In the genomic region with DNA sequence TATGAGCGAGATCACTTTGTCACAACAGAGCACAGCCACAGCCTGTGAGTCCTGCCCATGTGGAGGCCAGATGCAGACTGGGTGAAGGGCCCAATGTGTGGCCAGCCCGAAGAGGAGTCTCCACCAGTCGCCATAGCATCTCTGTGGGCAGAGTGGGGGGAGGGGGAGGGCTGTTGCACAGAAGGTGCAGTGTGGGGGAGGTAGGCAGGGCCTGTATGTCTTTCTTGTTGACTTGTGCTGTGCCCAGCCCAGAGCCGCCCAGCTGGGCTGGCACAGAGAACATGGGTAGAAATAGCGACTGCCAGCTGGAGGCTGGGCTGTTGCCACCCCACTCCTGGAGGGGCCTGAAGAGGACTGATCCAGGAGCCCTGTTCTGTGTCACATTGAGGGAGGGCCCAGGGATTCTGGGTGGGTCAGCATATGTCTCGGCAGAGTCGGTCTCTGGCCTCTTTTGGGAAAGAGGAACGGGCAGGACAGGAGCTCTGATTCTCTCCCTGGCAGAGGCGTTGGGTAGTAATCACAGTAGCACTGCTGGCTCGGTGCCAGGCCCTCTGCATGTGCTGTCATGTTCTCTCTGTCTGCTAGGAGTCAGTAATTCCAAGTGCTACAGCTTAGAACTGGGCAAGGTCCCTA, we compare ENCODE assay signal across 8 mouse cellular contexts. TPM values are rescaled to one million over a fixed set of nuclear protein-coding genes. Genes with fewer than 3 reads are reported as not detected.
DNase-seq lines count a peak whose midpoint lies in the region; ATAC-seq and TF ChIP-seq lines count a peak whose summit lies in the region.

No protein-coding gene starts in this region.

- no peak overlapping the region for H3K4me3 ChIP-seq in forebrain, embryonic 10.5 days
- no peak overlapping the region for H3K4me3 ChIP-seq in forebrain, embryonic 11.5 days (ENCODE audit: low read depth, low read length)
- no peak overlapping the region for H3K4me3 ChIP-seq in embryonic facial prominence, embryonic 14.5 days (ENCODE audit: low read depth, low read length)
- H3K4me3 ChIP-seq in kidney, adult 2 months (ENCODE audit: insufficient read depth, low read depth, low read length), result no peak overlapping the region
- no peak overlapping the region for H3K4me3 ChIP-seq in limb, embryonic 10.5 days
- H3K4me3 ChIP-seq in neural tube, embryonic 14.5 days (ENCODE audit: low read depth, low read length), result no peak overlapping the region

- peak overlapping the region; percentile 3 for H3K27ac ChIP-seq in forebrain, embryonic 10.5 days
- H3K27ac ChIP-seq in forebrain, embryonic 11.5 days (ENCODE audit: low read depth, low read length), result no peak overlapping the region
- H3K27ac ChIP-seq in embryonic facial prominence, embryonic 14.5 days (replicated peaks; ENCODE audit: low read depth, low read length), result peak overlapping the region; percentile 76
- H3K27ac ChIP-seq in kidney, adult 2 months (ENCODE audit: insufficient read depth, low read depth, low read length), result no peak overlapping the region
- H3K27ac ChIP-seq in limb, embryonic 10.5 days, result peak overlapping the region; percentile 76
- H3K27ac ChIP-seq in neural tube, embryonic 14.5 days (ENCODE audit: low read depth, low read length), result peak overlapping the region; percentile 78

- TF ChIP-seq POLR2A in kidney, adult 2 months (IDR thresholded peaks at IDR 0.05; ENCODE audit: low read depth, low read length), result no peak

- no peak for DNase-seq in forebrain, embryonic 10.5 days (ENCODE audit: extremely low spot score, low spot score)
- DNase-seq in forebrain, embryonic 11.5 days (ENCODE audit: low spot score), result no peak
- peak; percentile 92 for DNase-seq in embryonic facial prominence, embryonic 14.5 days (ENCODE audit: low spot score)
- DNase-seq in heart, adult 9 months (ENCODE audit: low spot score in 2 of 2), result peak; percentile 51 to 70
- DNase-seq in kidney, adult 2 months, result peak; percentile 70
- peak; percentile 58 for DNase-seq in limb, embryonic 10.5 days (ENCODE audit: low spot score)

- H3K36me3 ChIP-seq in forebrain, embryonic 10.5 days (replicated peaks), result peaks cover 16% of the 10 kb centered on the region
- no peaks in the 10 kb centered on the region for H3K36me3 ChIP-seq in forebrain, embryonic 11.5 days (ENCODE audit: control insufficient read depth, insufficient read depth, low read length)
- no peaks in the 10 kb centered on the region for H3K36me3 ChIP-seq in embryonic facial prominence, embryonic 14.5 days (ENCODE audit: control insufficient read depth, insufficient read depth, low read length)
- H3K36me3 ChIP-seq in kidney, adult 2 months (ENCODE audit: control insufficient read depth, insufficient read depth, low read length), result no peaks in the 10 kb centered on the region
- peaks cover 22% of the 10 kb centered on the region for H3K36me3 ChIP-seq in limb, embryonic 10.5 days
- no peaks in the 10 kb centered on the region for H3K36me3 ChIP-seq in neural tube, embryonic 14.5 days (ENCODE audit: control insufficient read depth, insufficient read depth, low read length)

- ATAC-seq in forebrain, embryonic 11.5 days (replicated peaks; ENCODE audit: low FRiP score), result no peak
- ATAC-seq in embryonic facial prominence, embryonic 14.5 days (ENCODE audit: low read depth), result peak; percentile 67
- peak; percentile 53 for ATAC-seq in neural tube, embryonic 14.5 days (ENCODE audit: low read depth)
- no peak for ATAC-seq in erythroid progenitor cell, adult 5-6 weeks (replicated peaks; ENCODE audit: low FRiP score, poor library complexity, severe bottlenecking)

- H3K4me2 ChIP-seq in forebrain, embryonic 11.5 days (ENCODE audit: low read depth, low read length, severe bottlenecking), result no peak overlapping the region
- peak overlapping the region; percentile 26 for H3K4me2 ChIP-seq in embryonic facial prominence, embryonic 14.5 days (ENCODE audit: low read depth, low read length)
- H3K4me2 ChIP-seq in neural tube, embryonic 14.5 days (ENCODE audit: low read depth, low read length), result 0 out of 2 replicates have a peak overlapping the region, but pooled peaks have one; percentile 1

- WGBS in forebrain, embryonic 10.5 days, result 69% methylated on average over 10 of the region's 10 CpGs
- WGBS in forebrain, embryonic 11.5 days, result 65% methylated on average over 10 of the region's 10 CpGs
- WGBS in embryonic facial prominence, embryonic 14.5 days, result 36% methylated on average over 9 of the region's 10 CpGs
- WGBS in kidney, adult 2 months, result 49% methylated on average over 10 of the region's 10 CpGs
- WGBS in limb, embryonic 10.5 days, result 59% methylated on average over 10 of the region's 10 CpGs
- WGBS in neural tube, embryonic 14.5 days, result 30% methylated on average over 10 of the region's 10 CpGs

- H3K4me1 ChIP-seq in forebrain, embryonic 10.5 days, result peaks cover 78% of the 10 kb centered on the region
- peaks cover 24% of the 10 kb centered on the region for H3K4me1 ChIP-seq in forebrain, embryonic 11.5 days (replicated peaks; ENCODE audit: control insufficient read depth, insufficient read depth, low read length)
- peaks cover 56% of the 10 kb centered on the region for H3K4me1 ChIP-seq in embryonic facial prominence, embryonic 14.5 days (ENCODE audit: control insufficient read depth, insufficient read depth, low read length)
- no peaks in the 10 kb centered on the region for H3K4me1 ChIP-seq in kidney, adult 2 months (ENCODE audit: control insufficient read depth, insufficient read depth, low read length)
- H3K4me1 ChIP-seq in limb, embryonic 10.5 days, result peaks cover 66% of the 10 kb centered on the region
- peaks cover 56% of the 10 kb centered on the region for H3K4me1 ChIP-seq in neural tube, embryonic 14.5 days (ENCODE audit: control insufficient read depth, insufficient read depth, low read length)

- TF ChIP-seq CTCF in kidney, adult 2 months (conservative IDR thresholded peaks at IDR 0.05; ENCODE audit: insufficient read depth, insufficient read length, low read depth, low read length), result no peak

- H3K27me3 ChIP-seq in forebrain, embryonic 10.5 days (ENCODE audit: poor library complexity, severe bottlenecking), result no peaks in the 10 kb centered on the region
- no peaks in the 10 kb centered on the region for H3K27me3 ChIP-seq in forebrain, embryonic 11.5 days (ENCODE audit: control insufficient read depth, insufficient read depth, low read length)
- no peaks in the 10 kb centered on the region for H3K27me3 ChIP-seq in embryonic facial prominence, embryonic 14.5 days (replicated peaks; ENCODE audit: control insufficient read depth, insufficient read depth, low read length)
- H3K27me3 ChIP-seq in kidney, adult 2 months (replicated peaks; ENCODE audit: control insufficient read depth, insufficient read depth, low read length), result no peaks in the 10 kb centered on the region
- no peaks in the 10 kb centered on the region for H3K27me3 ChIP-seq in limb, embryonic 10.5 days (ENCODE audit: low read depth, poor library complexity, severe bottlenecking)
- no peaks in the 10 kb centered on the region for H3K27me3 ChIP-seq in neural tube, embryonic 14.5 days (ENCODE audit: control insufficient read depth, insufficient read depth, low read length)

- H3K9ac ChIP-seq in forebrain, embryonic 11.5 days (ENCODE audit: low read length), result no peak overlapping the region; the same call in 1 of the 2 replicates
- no peak overlapping the region for H3K9ac ChIP-seq in embryonic facial prominence, embryonic 14.5 days (ENCODE audit: low read depth, low read length)
- no peak overlapping the region for H3K9ac ChIP-seq in neural tube, embryonic 14.5 days (replicated peaks; ENCODE audit: low read depth, low read length)

- no peaks in the 10 kb centered on the region for H3K9me3 ChIP-seq in forebrain, embryonic 10.5 days
- H3K9me3 ChIP-seq in forebrain, embryonic 11.5 days (ENCODE audit: control insufficient read depth, low read length), result no peaks in the 10 kb centered on the region
- H3K9me3 ChIP-seq in embryonic facial prominence, embryonic 14.5 days (ENCODE audit: control insufficient read depth, low read length), result no peaks in the 10 kb centered on the region
- H3K9me3 ChIP-seq in limb, embryonic 10.5 days (replicated peaks), result no peaks in the 10 kb centered on the region
- no peaks in the 10 kb centered on the region for H3K9me3 ChIP-seq in neural tube, embryonic 14.5 days (ENCODE audit: control insufficient read depth, low read length)

RNA-seq across cellular contexts. Expression of a gene that starts 18.2 kb away (rescaled TPM):
- polyA plus RNA-seq in forebrain, embryonic 10.5 days (2016; fragmentation: Nextera tagmentation; extraction: Ambion mirVana), result 43.3 and 47.8 TPM in 2 replicates
- 65.6 and 69.2 TPM in 2 replicates for polyA plus RNA-seq in forebrain, embryonic 11.5 days (2014; fragmentation: Nextera tagmentation; extraction: Ambion mirVana)
- polyA plus RNA-seq in embryonic facial prominence, embryonic 14.5 days (2014; fragmentation: Nextera tagmentation; extraction: Ambion mirVana), result 45.6 and 49.2 TPM in 2 replicates
- 3.5 and 3.9 TPM in 2 replicates for polyA plus RNA-seq in kidney, adult 2 months (2012; rRNA removed)
- 57.5 and 62.0 TPM in 2 replicates for polyA plus RNA-seq in limb, embryonic 10.5 days (2016; fragmentation: Nextera tagmentation; extraction: Ambion mirVana)
- polyA plus RNA-seq in neural tube, embryonic 14.5 days (2014; fragmentation: Nextera tagmentation; extraction: Ambion mirVana), result 201 and 209 TPM in 2 replicates
- not detected in 2 replicates for total RNA-seq in erythroid progenitor cell, adult 5-6 weeks (2015; ENCODE audit: low replicate concordance)
- total RNA-seq in erythroid progenitor cell, adult 5-6 weeks (2017; ENCODE audit: low replicate concordance), result 0.39 TPM in 1 of 2 replicates, not detected in the other

RNA-seq across cellular contexts. Expression of a gene that starts 50.4 kb away (rescaled TPM):
- polyA plus RNA-seq in forebrain, embryonic 10.5 days (2016; fragmentation: Nextera tagmentation; extraction: Ambion mirVana), result 0.22 TPM in 1 of 2 replicates, not detected in the other
- polyA plus RNA-seq in forebrain, embryonic 11.5 days (2014; fragmentation: Nextera tagmentation; extraction: Ambion mirVana), result 0.09 TPM in 1 of 2 replicates, not detected in the other
- polyA plus RNA-seq in embryonic facial prominence, embryonic 14.5 days (2014; fragmentation: Nextera tagmentation; extraction: Ambion mirVana), result 1.0 TPM in 2 replicates
- 14.3 and 16.4 TPM in 2 replicates for polyA plus RNA-seq in kidney, adult 2 months (2012; rRNA removed)
- polyA plus RNA-seq in limb, embryonic 10.5 days (2016; fragmentation: Nextera tagmentation; extraction: Ambion mirVana), result 0.19 TPM in 1 of 2 replicates, not detected in the other
- polyA plus RNA-seq in neural tube, embryonic 14.5 days (2014; fragmentation: Nextera tagmentation; extraction: Ambion mirVana), result 0.17 and 0.50 TPM in 2 replicates
- total RNA-seq in erythroid progenitor cell, adult 5-6 weeks (2015; ENCODE audit: low replicate concordance), result not detected in 2 replicates
- not detected in 2 replicates for total RNA-seq in erythroid progenitor cell, adult 5-6 weeks (2017; ENCODE audit: low replicate concordance)

Comparison
In these comparisons a context has a peak if more than half of its experiments do, and no peak if none do; other contexts are left out.
1. H3K27ac ChIP-seq: peak in forebrain, embryonic 10.5 days (single experiment), embryonic facial prominence, embryonic 14.5 days (single experiment), limb, embryonic 10.5 days (single experiment) and neural tube, embryonic 14.5 days (single experiment); none in forebrain, embryonic 11.5 days (single experiment) and kidney, adult 2 months (single experiment).
2. DNase-seq: peak in embryonic facial prominence, embryonic 14.5 days (single experiment), heart, adult 9 months (2 of 2), kidney, adult 2 months (single experiment) and limb, embryonic 10.5 days (single experiment); none in forebrain, embryonic 10.5 days (single experiment) and forebrain, embryonic 11.5 days (single experiment).
3. ATAC-seq: peak in embryonic facial prominence, embryonic 14.5 days (single experiment) and neural tube, embryonic 14.5 days (single experiment); none in forebrain, embryonic 11.5 days (single experiment) and erythroid progenitor cell, adult 5-6 weeks (single experiment).